Mouse (Mus musculus) midbrain, embryonic 12.5 days (tissue): ENCODE measurements around the gene Tcte1. TPM values are rescaled to one million over a fixed set of nuclear protein-coding genes. Genes with fewer than 3 reads are reported as not detected.

ENCODE experiments used
- polyA plus RNA-seq: library from polyadenylated mRNA; unstranded; fragments of >200 nt; fragmentation: Nextera tagmentation; extraction: Ambion mirVana; gene quantifications from 2 replicates; pipeline ENCODE4 v1.2.1, GENCODE M21; 2016

Tcte1 gene
- polyA plus RNA-seq, 1 experiment from 2014 or later = 1.8 TPM

Other genes with a start within 250 kb of the Tcte1 start
- 74.2 and 76.4 TPM in 2 replicates for gene Cdc5l, start 89.7 kb upstream of the Tcte1 start, polyA plus RNA-seq
- gene Spats1, start 48.0 kb upstream of the Tcte1 start, polyA plus RNA-seq = 0.85 and 1.0 TPM in 2 replicates
- 24.2 and 24.9 TPM in 2 replicates for gene Aars2, start 16.6 kb upstream of the Tcte1 start, polyA plus RNA-seq
- gene Tmem151b, start 26.2 kb downstream of the Tcte1 start, polyA plus RNA-seq = 12.6 and 13.5 TPM in 2 replicates
- 6.8 and 7.9 TPM in 2 replicates for gene Nfkbie, start 32.3 kb downstream of the Tcte1 start, polyA plus RNA-seq
- gene Slc35b2, start 40.4 kb downstream of the Tcte1 start, polyA plus RNA-seq = 96.6 and 102 TPM in 2 replicates
- 1,424 and 1,459 TPM in 2 replicates for gene Hsp90ab1, start 49.8 kb downstream of the Tcte1 start, polyA plus RNA-seq
- gene Slc29a1, start 76.2 kb downstream of the Tcte1 start, polyA plus RNA-seq = 40.1 and 40.2 TPM in 2 replicates
- not detected in 2 replicates for gene Mymx, start 78.7 kb downstream of the Tcte1 start, polyA plus RNA-seq
- gene Capn11, start 135.9 kb downstream of the Tcte1 start, polyA plus RNA-seq = 1.2 and 1.4 TPM in 2 replicates
- gene Mrpl14, start 162.9 kb downstream of the Tcte1 start, polyA plus RNA-seq = 105 and 110 TPM in 2 replicates
- gene Tmem63b, start 163.5 kb downstream of the Tcte1 start, polyA plus RNA-seq = 97.9 and 107 TPM in 2 replicates
- not detected in 2 replicates for gene 1600014C23Rik, start 210.4 kb downstream of the Tcte1 start, polyA plus RNA-seq